In the genomic region with DNA sequence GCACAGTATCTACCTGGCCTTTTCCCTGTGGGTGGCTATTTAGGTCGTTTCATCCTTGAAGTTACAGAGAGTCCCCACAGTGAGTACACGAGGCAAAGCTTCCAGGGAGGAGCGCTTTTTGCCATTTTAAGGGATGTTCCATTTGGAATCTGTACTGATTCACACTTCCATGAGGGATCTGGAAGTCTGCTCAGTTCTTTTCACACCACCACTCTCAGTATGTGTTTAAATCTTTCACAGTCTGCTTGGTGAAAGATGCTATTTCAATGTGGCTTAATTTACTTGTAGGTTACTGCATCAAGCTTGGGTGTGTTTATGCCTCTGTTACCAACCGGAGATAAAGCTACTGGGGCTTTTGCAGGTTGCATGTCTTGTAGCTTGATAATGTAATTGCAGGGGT, we compare ENCODE assay signal across 36 mouse cellular contexts.
DNase-seq lines count a peak whose midpoint lies in the region; ATAC-seq and TF ChIP-seq lines count a peak whose summit lies in the region.
"Had no signal": no experiment of that assay in that cellular context is flagged by ENCODE, and none has a peak within 500 bp of the region (broad histone marks: within the 10 kb centered on the region; RNA-seq: fewer than 3 reads in every experiment).

No protein-coding gene starts in this region.

- WGBS in forebrain, postnatal 0 days = 42% methylated on average over 4 of the region's 4 CpGs
- WGBS in forebrain, embryonic 10.5 days = 70% methylated on average over 4 of the region's 4 CpGs
- WGBS in hindbrain, embryonic 10.5 days = 66% methylated on average over 4 of the region's 4 CpGs

- H3K4me1 ChIP-seq in forebrain, postnatal 0 days (ENCODE audit: insufficient read depth) = no peaks in the 10 kb centered on the region; the same call in 1 of the 2 replicates
- H3K4me1 ChIP-seq in forebrain, embryonic 10.5 days = peaks cover 30% of the 10 kb centered on the region
- H3K4me1 ChIP-seq in hindbrain, embryonic 10.5 days (replicated peaks) = peaks cover 30% of the 10 kb centered on the region

- no peak for TF ChIP-seq CTCF in forebrain, postnatal 0 days (IDR thresholded peaks at IDR 0.05; ENCODE audit: low read depth)

- H3K9ac ChIP-seq in forebrain, postnatal 0 days = no peak overlapping the region
- H3K9ac ChIP-seq: embryonic facial prominence, embryonic 12.5 days; forebrain, embryonic 15.5 days; heart, embryonic 15.5 days; hindbrain, embryonic 12.5 days; intestine, embryonic 15.5 days; liver, embryonic 14.5 days had no signal

- no peak overlapping the region for H3K4me2 ChIP-seq in forebrain, postnatal 0 days (ENCODE audit: low read depth)
- H3K4me2 ChIP-seq: embryonic facial prominence, embryonic 12.5 days; forebrain, embryonic 15.5 days; heart, embryonic 15.5 days; hindbrain, embryonic 12.5 days; intestine, embryonic 15.5 days had no signal

- no peak overlapping the region for H3K27ac ChIP-seq in forebrain, postnatal 0 days (ENCODE audit: low read depth, low read length)
- no peak overlapping the region for H3K27ac ChIP-seq in forebrain, embryonic 10.5 days
- no peak overlapping the region for H3K27ac ChIP-seq in hindbrain, embryonic 10.5 days
- H3K27ac ChIP-seq: embryonic facial prominence, embryonic 12.5 days; forebrain, embryonic 15.5 days; heart, embryonic 10.5 days; heart, embryonic 15.5 days; hindbrain, embryonic 12.5 days; hindbrain, postnatal 0 days; intestine, embryonic 15.5 days; kidney, postnatal 0 days; liver, embryonic 14.5 days; macrophage; stomach, postnatal 0 days had no signal

- no peak overlapping the region for H3K4me3 ChIP-seq in forebrain, postnatal 0 days (ENCODE audit: low read depth, low read length)
- H3K4me3 ChIP-seq in forebrain, embryonic 10.5 days = no peak overlapping the region
- H3K4me3 ChIP-seq in hindbrain, embryonic 10.5 days = no peak overlapping the region
- H3K4me3 ChIP-seq: embryonic facial prominence, embryonic 12.5 days; forebrain, embryonic 15.5 days; heart, embryonic 10.5 days; heart, embryonic 15.5 days; hindbrain, embryonic 12.5 days; intestine, embryonic 15.5 days had no signal

- H3K36me3 ChIP-seq in forebrain, postnatal 0 days (ENCODE audit: insufficient read depth) = no peaks in the 10 kb centered on the region
- H3K36me3 ChIP-seq in forebrain, embryonic 10.5 days (replicated peaks) = no peaks in the 10 kb centered on the region
- H3K36me3 ChIP-seq in hindbrain, embryonic 10.5 days = no peaks in the 10 kb centered on the region
- H3K36me3 ChIP-seq: embryonic facial prominence, embryonic 12.5 days; forebrain, embryonic 15.5 days; heart, embryonic 10.5 days; heart, embryonic 15.5 days; hindbrain, embryonic 12.5 days; intestine, embryonic 15.5 days had no signal

- DNase-seq in forebrain, postnatal 0 days = peak; percentile 57
- DNase-seq in forebrain, embryonic 10.5 days (ENCODE audit: extremely low spot score, low spot score) = no peak
- peak; percentile 24 for DNase-seq in layer of hippocampus, adult 9-11 months
- DNase-seq in layer of hippocampus, adult 9-10 months (ENCODE audit: low spot score) = no peak
- DNase-seq in right cerebral cortex, postnatal 36 days (ENCODE audit: low spot score in 2 of 2) = peak; percentile 15 to 55
- DNase-seq in right cerebral cortex, postnatal 4 days = no peak
- no peak for DNase-seq in hindbrain, embryonic 10.5 days (ENCODE audit: low spot score)
- no peak for DNase-seq in spleen, adult 12 weeks (ENCODE audit: low spot score)
- DNase-seq: adrenal gland, adult 2 months; adrenal gland, postnatal 36 days; cerebellum, adult 2 months; cerebellum, postnatal 14 days; gastrocnemius, postnatal 25 days; heart, adult 11 months; kidney, adult 8-10 months; kidney, postnatal 4 days; liver; lung, adult 2 months; lung, postnatal 10 days; midbrain, embryonic 14.5 days; retina, postnatal 1 day; spleen, adult 18-20 months; thymus, adult 2 months; thymus, postnatal 36 days had no signal

- no peaks in the 10 kb centered on the region for H3K27me3 ChIP-seq in forebrain, postnatal 0 days (ENCODE audit: insufficient read depth, low read length)
- peaks cover 76% of the 10 kb centered on the region for H3K27me3 ChIP-seq in forebrain, embryonic 10.5 days (ENCODE audit: poor library complexity, severe bottlenecking)
- H3K27me3 ChIP-seq in hindbrain, embryonic 10.5 days (ENCODE audit: insufficient read depth, poor library complexity, severe bottlenecking) = peaks cover 18% of the 10 kb centered on the region
- H3K27me3 ChIP-seq: embryonic facial prominence, embryonic 12.5 days; forebrain, embryonic 15.5 days; intestine, embryonic 15.5 days had no signal

- H3K9me3 ChIP-seq in forebrain, postnatal 0 days (ENCODE audit: low read length) = no peaks in the 10 kb centered on the region
- no peaks in the 10 kb centered on the region for H3K9me3 ChIP-seq in forebrain, embryonic 10.5 days
- no peaks in the 10 kb centered on the region for H3K9me3 ChIP-seq in hindbrain, embryonic 10.5 days
- H3K9me3 ChIP-seq: embryonic facial prominence, embryonic 12.5 days; forebrain, embryonic 15.5 days; heart, embryonic 10.5 days; heart, embryonic 15.5 days; hindbrain, embryonic 12.5 days; intestine, embryonic 15.5 days had no signal

- ATAC-seq in forebrain, postnatal 0 days = peak; percentile 58
- ATAC-seq: activated CD4-positive, CD25-positive, alpha-beta regulatory T cell, adult 4 months; forebrain, embryonic 15.5 days; hindbrain, postnatal 0 days; intestine, embryonic 15.5 days had no signal

Comparison
In these comparisons a context has a peak if more than half of its experiments do, and no peak if none do; other contexts are left out.
1. DNase-seq: peak in forebrain, postnatal 0 days (single experiment), layer of hippocampus, adult 9-11 months (single experiment) and right cerebral cortex, postnatal 36 days (2 of 2); none in forebrain, embryonic 10.5 days (single experiment), layer of hippocampus, adult 9-10 months (single experiment), right cerebral cortex, postnatal 4 days (single experiment), hindbrain, embryonic 10.5 days (single experiment) and spleen, adult 12 weeks (single experiment).